Mouse (Mus musculus): ENCODE measurements around the gene Son. TPM values are rescaled to one million over a fixed set of nuclear protein-coding genes. Genes with fewer than 3 reads are reported as not detected.
A peak's percentile ranks its signal among the peaks of the same experiment; 100 is the strongest.

Gene Son
- 100 to 1,000 TPM; 202 to 210 TPM for total RNA-seq (2021)
- long read RNA-seq, experiment 1, full-length matches to known transcripts: 18 of 69 reads
- long read RNA-seq, experiment 1, partial matches to known transcripts: 49 of 69 reads
- long read RNA-seq, experiment 1, other reads (novel, unspliced or antisense): 2 of 69 reads
- long read RNA-seq, experiment 2, full-length matches to known transcripts: 3 of 42 reads
- long read RNA-seq, experiment 2, partial matches to known transcripts: 35 of 42 reads
- long read RNA-seq, experiment 2, other reads (novel, unspliced or antisense): 4 of 42 reads

DNA sequence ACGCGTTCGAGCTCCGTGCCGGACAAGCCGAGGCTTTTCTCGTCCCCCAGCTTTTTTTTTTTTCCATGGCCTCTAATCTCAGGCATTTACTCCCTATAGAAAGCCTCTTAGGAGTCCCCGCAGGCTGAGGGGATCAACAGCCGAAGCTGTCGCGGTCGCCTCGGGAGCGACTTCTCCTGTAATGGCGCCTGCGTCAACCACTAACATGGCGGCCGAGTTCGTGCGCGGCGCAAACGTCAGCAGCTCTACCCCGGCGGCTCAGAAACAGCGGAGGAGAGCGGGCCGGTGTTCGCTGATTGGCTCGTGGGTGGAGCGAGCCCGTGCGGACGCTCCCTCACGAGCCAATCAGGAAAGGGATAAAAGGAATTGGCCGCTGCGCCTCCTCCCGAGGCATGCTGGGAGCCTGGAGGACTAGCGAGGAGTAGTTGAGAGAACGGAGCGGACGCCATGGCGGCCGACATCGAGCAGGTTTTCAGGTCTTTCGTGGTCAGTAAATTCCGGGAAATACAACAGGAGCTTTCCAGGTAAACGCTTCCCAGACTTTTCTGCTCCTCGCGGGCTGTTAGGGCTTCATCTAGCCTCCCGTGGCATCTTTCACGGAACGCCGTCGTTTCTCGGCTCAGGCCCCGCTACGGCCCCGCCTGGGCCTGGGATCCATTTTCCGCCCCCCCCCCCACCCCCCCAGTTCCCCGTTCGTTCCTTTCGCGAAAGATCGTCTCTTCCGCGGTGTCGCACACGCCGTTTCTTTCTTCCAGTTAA is at the start of gene Son:
TSS of gene Son (plus strand) at position 46 of the 759 bp plus-strand sequence.
- DNase-seq (ENCODE audit: low spot score in 2 of 2): peak; percentile 96 to 98

DNA sequence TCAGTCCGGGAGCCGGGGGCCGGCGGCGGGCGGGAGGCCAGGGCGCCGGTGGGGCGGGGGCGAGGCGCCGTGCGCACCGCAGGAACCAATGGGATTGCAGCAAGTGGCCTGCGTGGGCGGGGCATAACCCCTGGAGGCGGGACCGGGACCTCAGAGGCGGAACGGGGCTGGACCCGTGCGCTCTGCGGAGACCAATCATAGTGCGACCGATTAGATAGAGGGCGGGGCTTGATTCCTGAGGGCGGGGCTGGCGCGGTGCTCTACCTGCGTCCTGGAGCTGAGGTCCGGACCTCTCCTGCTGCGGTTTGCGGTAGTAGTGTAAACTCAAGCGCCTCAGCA is 49.7 kb upstream of the Son start, which contains the start of gene Tmem50b:
TSS of gene Tmem50b (minus strand) at position 129 of the 339 bp plus-strand sequence.
- peak; percentile 99 to 100 for DNase-seq (ENCODE audit: low spot score in 2 of 2)

DNA sequence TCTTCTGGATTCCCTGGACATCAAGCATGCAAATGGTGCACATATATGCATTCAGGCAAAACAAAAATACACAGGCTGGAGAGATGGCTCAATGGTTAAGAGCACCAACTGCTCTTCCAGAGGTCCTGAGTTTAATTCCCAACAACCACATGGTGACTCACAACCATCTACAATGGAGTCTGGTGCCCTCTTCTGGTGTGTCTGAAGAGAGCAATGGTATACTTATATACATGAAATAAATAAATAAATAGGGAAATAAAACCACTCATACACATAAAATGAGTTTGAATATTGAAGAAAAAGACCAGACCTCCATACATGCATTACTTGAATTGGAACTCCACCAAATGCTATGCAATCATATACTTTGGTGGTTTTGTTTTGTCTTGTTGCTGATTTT is 48.1 kb upstream of the Son start:
- no peak for DNase-seq (ENCODE audit: low spot score in 2 of 2)

DNA sequence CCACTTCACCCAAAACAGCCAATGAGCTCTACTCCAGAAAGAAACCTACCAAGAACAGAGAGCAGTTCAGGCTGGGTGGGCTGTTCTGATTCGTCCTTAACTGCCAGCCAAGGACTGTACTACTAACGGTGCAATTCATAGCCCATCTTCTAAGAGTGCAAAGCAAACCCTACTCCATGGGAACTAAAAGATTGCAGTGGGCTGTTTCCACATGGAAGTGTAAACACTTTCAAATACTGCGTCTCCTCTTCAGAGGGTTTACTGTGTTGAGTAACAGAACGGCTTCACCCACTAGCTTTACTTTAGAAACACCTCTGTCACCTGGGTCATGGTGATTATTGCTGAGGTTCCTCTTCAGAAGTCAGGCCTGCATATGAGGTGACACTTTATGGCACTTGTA is 46.2 kb upstream of the Son start:
- no peak for DNase-seq (ENCODE audit: low spot score in 2 of 2)

DNA sequence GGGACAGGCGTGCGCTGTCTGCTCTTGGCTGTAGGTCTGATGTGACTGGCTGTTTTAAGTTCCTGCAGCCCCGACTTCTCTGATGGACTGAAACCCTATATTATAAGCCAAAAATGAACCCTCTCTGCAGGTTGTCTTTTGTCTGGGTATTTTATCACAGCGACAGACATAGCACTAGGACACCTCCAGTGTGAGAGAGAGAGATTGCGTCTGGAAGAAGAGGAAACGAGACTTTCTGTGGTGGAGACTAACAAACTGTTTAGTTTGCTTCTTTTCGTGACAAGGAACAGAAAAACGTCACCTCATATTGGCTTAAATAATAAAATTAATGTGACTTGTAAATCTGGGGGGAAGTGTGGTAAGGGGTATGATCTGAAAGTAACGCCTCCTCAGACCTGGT is 45.6 kb upstream of the Son start:
- no peak for DNase-seq (ENCODE audit: low spot score in 2 of 2)

DNA sequence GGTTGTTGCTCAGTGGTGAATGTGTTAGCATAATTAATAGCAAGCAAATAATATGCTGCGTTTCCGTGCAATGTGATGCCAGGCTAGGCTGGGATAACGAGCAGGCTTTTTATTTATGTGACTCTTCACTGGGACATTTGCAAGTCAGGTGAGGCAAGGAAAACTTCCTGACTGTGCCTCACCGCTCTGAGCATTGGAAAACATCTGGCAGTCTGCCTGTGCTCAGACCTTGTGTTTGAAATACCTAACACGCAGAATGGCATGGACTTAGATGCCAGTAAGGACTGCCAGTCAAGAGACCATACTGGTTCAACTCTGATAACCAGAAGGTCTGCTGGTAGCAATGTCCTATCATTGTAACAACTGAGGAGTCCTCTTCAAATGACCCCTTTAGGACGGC is 42.1 kb upstream of the Son start:
- no peak for DNase-seq (ENCODE audit: low spot score in 2 of 2)

DNA sequence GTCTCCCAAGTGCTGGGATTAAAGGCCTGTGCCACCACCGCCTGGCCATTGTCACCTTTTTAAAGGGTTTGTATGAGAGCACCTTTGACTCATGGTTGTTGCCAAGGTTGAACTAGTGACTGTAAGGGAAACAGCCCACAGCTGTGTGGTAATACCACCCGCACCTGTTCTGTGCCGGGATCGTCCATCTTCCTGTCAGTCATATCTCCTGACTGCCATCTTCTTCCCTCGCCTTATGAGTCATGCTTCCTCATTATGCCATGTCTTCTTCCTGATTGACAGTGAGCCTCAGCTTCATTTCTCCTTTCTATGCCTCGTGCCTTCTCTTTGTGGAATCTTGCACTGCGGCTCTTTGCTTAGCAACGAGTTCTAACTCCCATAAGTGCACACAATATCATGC is 40.3 kb upstream of the Son start:
- no peak for DNase-seq (ENCODE audit: low spot score in 2 of 2)

DNA sequence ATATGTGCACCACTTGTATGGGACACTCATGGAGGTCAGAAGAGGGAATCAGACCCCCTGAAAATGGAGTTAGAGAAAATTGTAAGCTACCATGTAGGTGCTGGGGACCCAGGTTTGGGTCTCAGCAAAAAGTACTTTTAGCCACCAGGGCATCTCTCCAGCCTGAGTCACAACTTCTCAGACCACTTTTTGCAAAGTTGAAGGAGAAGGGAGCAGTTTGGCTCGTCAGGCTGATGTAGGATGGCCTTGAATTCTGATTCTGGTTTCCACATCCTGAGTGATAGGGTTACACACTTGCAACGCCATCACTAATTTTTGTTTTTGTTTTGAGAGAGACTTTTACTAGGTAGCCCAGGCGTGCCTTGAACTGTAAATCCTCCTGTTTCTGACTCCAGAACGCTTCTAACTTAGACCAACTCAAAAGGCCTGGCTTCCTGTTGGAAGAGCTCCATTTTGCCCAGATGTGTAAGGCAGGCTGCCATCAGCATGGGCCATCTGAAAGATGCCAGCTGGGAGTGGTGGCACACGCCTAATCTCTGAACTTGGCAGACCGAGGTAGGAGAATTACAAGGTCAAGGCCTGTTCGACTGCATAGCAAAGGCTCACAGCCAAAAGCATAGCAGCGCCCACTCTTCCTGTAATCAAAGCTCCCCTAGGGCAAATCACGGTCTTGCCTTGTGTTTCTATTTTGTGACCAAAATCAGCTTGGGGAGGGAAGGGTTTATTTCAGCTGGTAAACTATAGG is 37.6 kb upstream of the Son start:
- DNase-seq (ENCODE audit: low spot score in 2 of 2): no peak

DNA sequence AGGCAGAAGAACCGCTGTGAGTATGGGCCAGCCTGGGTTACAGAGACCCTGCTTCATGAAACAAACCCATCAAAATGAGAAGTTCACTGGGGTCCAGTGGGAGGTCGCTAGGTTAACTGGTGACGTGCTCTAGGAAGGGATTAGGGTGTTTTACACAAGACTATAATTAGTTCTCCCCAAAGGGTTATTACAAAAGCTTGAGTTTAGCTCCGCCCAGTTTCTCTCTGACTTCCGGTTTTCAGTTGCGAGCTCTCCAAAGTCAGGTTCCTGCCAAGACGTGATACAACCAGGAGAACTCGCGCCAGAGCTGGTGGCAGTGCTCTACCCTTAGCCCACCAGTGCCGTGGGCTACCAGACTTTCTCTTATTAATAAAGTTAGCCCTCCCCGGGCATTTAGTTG is 36.1 kb upstream of the Son start:
- DNase-seq (ENCODE audit: low spot score in 2 of 2): no peak

DNA sequence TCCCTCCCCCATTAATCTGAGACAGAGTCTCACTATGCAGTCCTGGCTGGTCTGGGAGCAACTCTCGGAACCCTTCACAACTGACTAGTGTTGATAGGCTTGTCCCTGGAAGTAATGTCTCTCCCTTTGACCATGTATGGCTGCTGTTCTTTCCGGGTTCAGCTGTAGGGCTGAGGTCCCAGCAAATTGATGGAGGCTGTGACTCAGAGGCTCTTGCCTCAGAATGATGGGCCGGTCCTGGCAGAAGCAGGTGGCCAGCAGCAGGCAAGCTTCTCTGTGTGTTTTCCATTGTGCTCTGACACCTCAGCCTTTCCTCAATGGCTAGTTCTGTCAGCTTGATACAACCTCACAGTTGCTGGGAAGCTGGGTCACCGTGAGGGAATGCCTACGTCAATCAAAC is 34.8 kb upstream of the Son start:
- no peak for DNase-seq (ENCODE audit: low spot score in 2 of 2)

DNA sequence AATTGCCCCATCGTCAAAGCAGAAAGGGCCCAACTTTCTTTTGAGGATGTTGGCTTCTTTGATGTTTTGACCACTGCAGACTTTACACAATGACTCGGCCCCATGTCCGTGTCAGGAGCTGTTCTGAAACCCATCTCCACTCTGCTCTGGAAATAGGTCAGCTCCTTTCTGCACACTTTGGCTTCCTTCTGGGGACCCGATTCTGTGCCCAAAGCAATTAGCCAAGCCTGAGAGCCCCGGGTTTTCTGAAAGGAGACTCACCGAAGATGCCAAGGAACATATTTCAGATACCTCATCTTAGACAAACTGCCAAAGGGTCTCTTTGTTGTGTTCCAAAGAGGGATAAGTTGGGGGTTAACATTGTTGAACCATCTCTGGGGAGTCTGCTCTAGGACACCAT is 32.8 kb upstream of the Son start:
- no peak for DNase-seq (ENCODE audit: low spot score in 2 of 2)

DNA sequence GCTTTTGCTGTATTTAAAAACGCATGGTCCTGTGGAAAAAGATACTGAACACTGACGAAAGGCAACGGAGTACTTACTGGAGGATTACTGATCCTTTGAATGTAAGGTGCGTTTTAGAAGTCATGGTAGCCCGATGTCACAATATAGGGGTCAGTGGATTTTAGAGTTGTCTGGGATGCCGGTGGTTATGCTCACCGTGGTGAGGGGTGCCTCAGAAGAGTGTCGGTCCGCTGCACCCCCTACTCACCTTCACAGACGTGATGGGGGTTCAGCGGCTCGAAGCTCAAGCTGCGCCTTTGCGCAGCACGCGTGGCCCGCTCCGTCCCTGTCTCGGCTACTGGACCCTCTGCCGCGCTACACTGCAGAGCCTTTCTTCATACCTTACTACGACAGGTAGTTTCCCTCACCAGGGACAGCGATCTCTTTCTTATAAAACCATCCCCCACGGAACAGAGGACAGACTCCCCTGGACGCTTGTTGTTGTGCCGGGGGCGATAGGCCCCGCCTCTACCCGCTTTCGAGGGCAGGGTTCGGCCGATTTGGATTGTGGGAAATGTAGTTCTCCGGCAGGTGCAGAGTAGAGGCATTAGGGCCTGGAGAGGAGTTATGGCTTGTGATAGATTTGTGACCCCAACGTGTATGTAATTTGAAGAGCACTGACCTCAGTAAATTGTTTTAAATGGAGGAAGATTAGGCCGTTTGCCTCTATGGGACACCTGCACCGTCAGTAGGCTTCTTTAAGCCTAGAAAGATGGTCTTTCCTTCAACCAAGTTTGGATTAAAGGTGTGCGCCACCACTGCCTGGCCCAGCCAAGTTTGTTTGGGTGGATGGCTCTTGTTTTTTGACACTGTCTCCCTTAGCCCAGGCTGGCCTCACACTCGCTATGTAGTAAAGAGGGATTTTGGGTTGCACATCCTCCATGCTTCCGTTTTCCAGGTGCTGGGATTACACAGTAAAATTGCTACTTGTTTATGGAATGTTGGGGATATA is 28.5 kb upstream of the Son start, which contains the start of gene Dnajc28:
TSS of gene Dnajc28 (minus strand) at position 516 of the 991 bp plus-strand sequence.
- DNase-seq (ENCODE audit: low spot score in 2 of 2): peak; percentile 80 to 88

DNA sequence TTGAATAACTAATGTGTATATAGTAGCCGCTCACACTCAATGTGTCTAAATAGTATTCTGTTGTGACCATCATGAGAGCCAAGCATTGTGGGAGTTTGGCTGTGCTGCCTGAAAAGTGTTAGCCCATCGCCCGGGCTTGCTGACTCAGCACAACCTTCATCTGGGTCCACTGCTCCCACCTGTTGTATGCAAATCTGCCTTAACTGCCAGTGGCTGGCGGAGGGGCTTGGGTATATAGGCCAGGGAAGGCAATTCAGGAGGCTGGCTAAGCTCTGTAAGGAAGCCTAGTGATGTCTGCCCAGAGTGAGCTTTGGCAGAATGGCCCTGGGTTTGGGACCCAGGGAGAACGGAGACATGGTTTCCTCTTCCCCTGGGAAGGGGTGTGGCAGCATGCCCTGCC is 27.1 kb upstream of the Son start:
- no peak for DNase-seq (ENCODE audit: low spot score in 2 of 2)

DNA sequence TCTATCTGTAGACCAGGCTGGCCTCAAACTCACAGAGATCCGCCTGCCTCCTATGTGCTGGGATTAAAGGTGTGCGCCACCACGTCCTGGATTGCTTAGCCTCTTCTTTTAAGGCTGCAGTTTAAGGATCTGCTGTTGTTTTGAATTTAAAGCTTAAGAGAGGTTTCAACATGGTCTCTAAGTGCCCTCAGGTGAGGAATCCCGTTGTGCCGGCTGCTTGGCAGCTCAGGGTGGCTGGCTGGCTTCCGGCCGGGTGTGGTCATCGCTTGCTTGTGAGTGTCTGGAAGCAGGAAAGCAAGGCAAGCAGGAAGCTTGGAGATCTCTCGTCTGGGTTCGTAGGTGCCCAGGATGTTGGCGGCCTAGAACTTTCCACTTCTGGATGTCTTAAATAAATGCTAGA is 26.3 kb upstream of the Son start:
- no peak for DNase-seq (ENCODE audit: low spot score in 2 of 2)

DNA sequence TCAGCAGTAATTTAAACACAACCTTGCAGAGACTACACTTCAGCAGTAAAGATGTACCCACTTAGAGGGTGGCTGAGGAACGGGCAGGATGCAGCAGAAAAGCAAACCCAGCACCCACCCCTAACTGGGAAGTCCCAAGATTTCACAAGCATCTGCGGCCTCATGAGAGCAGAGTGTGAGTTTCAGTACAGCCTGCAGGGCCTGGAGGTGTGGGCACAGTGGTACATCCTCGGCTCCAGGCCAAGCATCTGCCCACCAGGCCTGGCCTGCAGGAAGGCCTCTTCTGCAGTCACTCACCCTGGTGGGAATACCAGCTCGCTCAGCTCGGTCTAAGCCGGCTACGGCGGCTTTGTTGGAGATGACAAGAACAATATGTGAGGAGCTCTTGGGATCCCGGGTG is 24.2 kb upstream of the Son start:
- no peak for DNase-seq (ENCODE audit: low spot score in 2 of 2)

DNA sequence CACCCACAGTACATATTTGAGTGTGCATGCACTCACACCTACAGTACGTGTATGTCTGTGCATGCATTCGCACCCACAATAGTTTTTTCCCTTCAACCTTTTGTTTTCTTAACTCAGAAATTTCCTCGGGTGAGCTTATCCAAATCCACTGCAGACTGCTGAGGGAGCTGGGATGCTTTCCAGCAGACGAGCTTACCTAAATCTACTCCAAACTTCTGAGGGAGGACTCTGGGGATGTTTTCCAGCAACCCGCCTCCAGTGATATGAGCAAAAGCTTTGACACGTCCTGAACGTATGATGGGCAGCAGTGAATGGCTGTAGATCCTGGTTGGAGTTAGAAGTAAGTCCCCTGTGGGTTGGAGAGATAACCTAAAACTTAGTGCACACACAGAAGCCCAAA is 19.5 kb upstream of the Son start:
- peak; percentile 26 to 36 for DNase-seq (ENCODE audit: low spot score in 2 of 2)

DNA sequence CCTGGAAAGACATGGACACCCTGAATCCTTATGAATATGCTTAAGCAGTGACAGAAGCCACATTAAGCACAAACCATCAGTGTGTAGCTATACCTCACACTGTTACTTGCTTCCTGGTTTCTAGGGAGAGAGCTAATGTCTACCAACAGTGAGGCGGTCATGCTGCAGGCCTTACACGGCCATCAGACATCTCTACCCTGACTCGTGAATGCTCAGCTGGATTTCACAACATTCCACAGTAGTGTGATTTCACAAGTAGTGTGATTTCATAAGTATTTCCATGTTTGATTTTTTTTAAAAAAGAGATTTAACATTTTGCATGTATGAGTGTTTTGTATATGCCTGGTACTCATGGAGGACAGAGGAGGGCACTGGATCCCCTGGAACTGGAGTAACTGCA is 18.6 kb upstream of the Son start:
- DNase-seq (ENCODE audit: low spot score in 2 of 2): no peak

DNA sequence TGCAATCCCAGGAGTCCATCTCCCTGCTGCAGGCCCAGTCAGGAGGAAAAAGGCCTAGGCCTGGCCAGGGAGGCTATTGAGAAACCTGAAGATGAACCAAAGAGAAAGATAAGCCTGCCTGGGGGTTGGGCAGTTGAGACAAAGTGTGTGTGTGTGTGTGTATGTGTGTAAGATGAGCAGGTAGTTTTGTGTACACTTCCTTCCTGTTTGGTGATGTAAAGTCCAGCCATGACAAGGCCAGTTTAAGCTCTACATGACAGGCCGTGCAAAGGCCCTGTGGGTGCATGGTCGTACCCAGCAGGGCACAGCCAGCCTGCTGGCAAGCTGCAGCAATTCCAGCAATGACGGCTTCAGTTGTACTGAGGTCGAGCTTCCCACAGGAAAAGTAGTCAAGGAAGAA is 17.6 kb upstream of the Son start:
- no peak for DNase-seq (ENCODE audit: low spot score in 2 of 2)

DNA sequence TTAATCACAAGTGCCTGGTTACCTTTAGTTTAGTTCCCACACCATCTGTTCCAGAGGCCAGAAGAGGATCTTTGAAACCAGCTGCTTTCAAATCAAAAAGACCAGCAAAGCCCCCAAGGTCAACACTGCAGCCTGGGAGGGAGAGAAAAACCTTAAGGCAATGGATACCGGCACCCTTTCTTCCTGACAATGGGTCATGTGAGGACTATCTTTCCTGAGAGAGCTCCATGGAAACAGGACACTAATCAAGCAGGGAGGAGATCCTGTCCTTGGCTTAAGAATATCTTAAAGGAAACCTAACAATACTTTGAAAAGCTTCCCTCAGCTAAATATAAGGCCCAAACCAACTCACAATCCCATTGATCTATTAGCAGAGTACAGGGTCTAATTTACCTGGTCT is 16.7 kb upstream of the Son start:
- DNase-seq (ENCODE audit: low spot score in 2 of 2): no peak

DNA sequence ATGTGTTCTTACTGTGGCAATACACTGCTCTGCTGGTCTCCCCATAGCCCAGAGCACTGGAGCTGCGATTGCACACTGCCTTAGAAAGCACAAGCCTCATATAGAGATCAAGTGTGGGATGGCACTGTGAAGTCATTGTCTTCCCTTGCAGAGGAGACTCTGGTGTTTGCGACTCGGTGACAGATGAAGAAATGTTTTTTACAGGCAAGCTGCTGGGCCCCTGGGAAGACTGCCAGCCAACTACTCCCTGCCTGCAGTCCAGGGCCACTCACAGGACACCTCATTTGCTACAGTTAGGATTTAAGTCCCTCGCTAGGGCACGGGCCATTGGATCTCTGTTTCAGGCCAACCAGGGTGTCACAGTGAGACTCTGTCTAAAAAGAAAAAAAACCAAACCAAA is 14.9 kb upstream of the Son start:
- DNase-seq (ENCODE audit: low spot score in 2 of 2): peak in 1 of 2 experiments; percentile 42

DNA sequence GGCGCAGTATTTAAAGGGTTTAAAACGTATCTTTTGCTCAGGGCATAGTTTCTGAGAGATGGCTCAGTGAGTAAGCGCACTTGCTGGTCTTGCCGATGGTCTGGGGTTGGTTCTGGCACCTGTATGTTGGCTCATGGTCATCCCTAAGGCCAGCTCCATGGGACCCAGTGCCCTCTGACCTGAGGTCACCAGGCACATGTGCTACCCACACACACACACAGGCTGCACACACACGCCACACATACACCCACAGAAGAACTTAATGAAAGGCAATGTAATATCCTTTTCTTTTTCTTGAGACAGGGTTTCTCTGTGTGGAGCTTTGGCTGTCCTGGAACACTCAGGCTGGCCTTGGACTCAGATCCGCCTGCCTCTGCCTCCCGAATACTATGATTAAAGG is 14.4 kb upstream of the Son start:
- no peak for DNase-seq (ENCODE audit: low spot score in 2 of 2)
